Mouse (Mus musculus) stomach, embryonic 16.5 days (tissue): ENCODE measurements around the gene AI413582. TPM values are rescaled to one million over a fixed set of nuclear protein-coding genes. Genes with fewer than 3 reads are reported as not detected.

Experiments
- ATAC-seq: fragments of 200-750 bp; cut with Nextera tagmentation; 2 replicates; pipeline ENCODE4 v1.8.0; 2017; ENCODE audit warnings: moderate number of reproducible peaks, moderate TSS enrichment; ENCODE audit not compliant: insufficient read depth, low FRiP score
- H3K27ac ChIP-seq: fragments of 300-500 bp; sonication (generic); 2 replicates; pipeline ENCODE4 v1.5.1; 2014; ENCODE audit warnings: low read length
- H3K27me3 ChIP-seq: fragments of 300-500 bp; sonication (generic); 2 replicates; pipeline ENCODE4 v1.6.1; 2014; ENCODE audit warnings: low read length, control low read depth, mixed read lengths; ENCODE audit not compliant: control insufficient read depth, insufficient read depth
- H3K36me3 ChIP-seq: fragments of 300-500 bp; sonication (generic); 2 replicates; pipeline ENCODE4 v1.6.1; 2014; ENCODE audit warnings: low read length; ENCODE audit not compliant: control insufficient read depth, insufficient read depth
- H3K4me1 ChIP-seq: fragments of 300-500 bp; sonication (generic); 2 replicates; pipeline ENCODE4 v1.6.1; 2014; ENCODE audit warnings: low read length, control low read depth, mixed read lengths; ENCODE audit not compliant: control insufficient read depth, insufficient read depth
- H3K4me2 ChIP-seq: fragments of 300-500 bp; sonication (generic); 2 replicates; pipeline ENCODE4 v1.6.1; 2014; ENCODE audit warnings: low read depth, low read length, mixed read lengths
- H3K4me3 ChIP-seq: fragments of 300-500 bp; sonication (generic); replicated peaks from 2 replicates; pipeline ENCODE4 v1.5.1; 2014; ENCODE audit warnings: mild to moderate bottlenecking, low read length
- H3K9ac ChIP-seq: fragments of 300-500 bp; sonication (generic); 2 replicates; pipeline ENCODE4 v1.6.1; 2014; ENCODE audit warnings: low read length
- H3K9me3 ChIP-seq: fragments of 300-500 bp; sonication (generic); replicated peaks from 2 replicates; pipeline ENCODE4 v1.6.1; 2016; ENCODE audit warnings: low read length, control low read depth; ENCODE audit not compliant: control insufficient read depth
- WGBS: fragments of 180-500 bp; shearing (Covaris S2); extraction: QIAGEN DNeasy Blood & Tissue Kit; methylation state at CpG from one replicate; pipeline ENCODE4 v1.1.7; 2014; 5-methylcytosine and 5-hydroxymethylcytosine counted together
- polyA plus RNA-seq: library from polyadenylated mRNA; unstranded; fragments of >200 nt; fragmentation: Nextera tagmentation; extraction: Ambion mirVana; gene quantifications from 2 replicates; pipeline ENCODE4 v1.2.1, GENCODE M21; 2015

AI413582 gene
- polyA plus RNA-seq, 1 experiment from 2014 or later: 24.3 TPM

DNA sequence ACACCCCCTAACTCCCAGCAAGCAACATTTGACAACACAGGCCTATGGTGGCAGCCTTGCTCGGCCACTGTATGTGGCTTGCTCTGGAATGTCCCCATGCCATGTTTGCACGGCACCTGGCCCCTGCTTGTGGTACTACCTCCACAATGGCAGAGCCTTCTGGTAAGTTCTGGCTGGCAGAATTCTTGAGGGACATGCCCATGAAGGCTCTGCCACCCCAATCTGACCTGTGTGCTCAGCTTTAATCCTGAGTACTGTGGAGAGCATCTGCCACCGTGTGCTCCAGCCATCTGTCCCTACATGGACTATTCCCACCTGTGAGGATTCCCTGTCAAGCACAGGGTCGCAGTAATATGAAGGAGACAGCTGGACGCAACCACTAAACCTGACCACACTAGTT lies 35.3 kb upstream of the AI413582 start:
- H3K9ac ChIP-seq: no peak overlapping the region
- 64% methylated on average over 5 of the region's 5 CpGs for WGBS
- no peak overlapping the region for H3K27ac ChIP-seq
- no peak overlapping the region for H3K4me2 ChIP-seq
- peaks cover 13% of the 10 kb centered on the region; the same call in 1 of the 2 replicates for H3K4me1 ChIP-seq
- no peaks in the 10 kb centered on the region for H3K27me3 ChIP-seq
- no peak for ATAC-seq
- H3K9me3 ChIP-seq: no peaks in the 10 kb centered on the region
- H3K4me3 ChIP-seq: no peak overlapping the region
- peaks cover 6% of the 10 kb centered on the region; the same call in 1 of the 2 replicates for H3K36me3 ChIP-seq

DNA sequence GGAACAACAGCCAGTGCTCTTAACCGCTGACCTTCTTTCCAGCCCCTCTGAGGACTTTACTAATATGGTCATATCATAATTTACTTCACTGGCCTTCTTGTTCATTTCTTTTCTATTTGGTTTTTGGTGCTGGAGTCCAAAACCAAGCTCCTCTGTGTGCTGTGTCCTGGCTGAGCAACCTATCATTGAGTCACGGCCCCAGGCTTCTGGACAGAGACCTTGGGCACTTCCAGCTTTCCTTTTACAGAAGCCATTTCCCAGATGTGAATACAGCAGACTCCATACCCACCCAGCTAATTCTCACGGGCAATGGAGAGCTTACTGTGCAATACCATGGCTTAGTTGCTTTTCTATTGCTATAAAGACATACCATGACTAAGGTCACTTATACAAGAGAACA lies 34.7 kb upstream of the AI413582 start:
- no peak overlapping the region for H3K4me2 ChIP-seq
- WGBS: 76% methylated on average over 3 of the region's 3 CpGs
- no peaks in the 10 kb centered on the region for H3K27me3 ChIP-seq
- peaks cover 8% of the 10 kb centered on the region; the same call in 1 of the 2 replicates for H3K36me3 ChIP-seq
- no peaks in the 10 kb centered on the region for H3K9me3 ChIP-seq
- H3K27ac ChIP-seq: no peak overlapping the region
- no peak overlapping the region for H3K9ac ChIP-seq
- peaks cover 13% of the 10 kb centered on the region; the same call in 1 of the 2 replicates for H3K4me1 ChIP-seq
- no peak overlapping the region for H3K4me3 ChIP-seq
- no peak for ATAC-seq

DNA sequence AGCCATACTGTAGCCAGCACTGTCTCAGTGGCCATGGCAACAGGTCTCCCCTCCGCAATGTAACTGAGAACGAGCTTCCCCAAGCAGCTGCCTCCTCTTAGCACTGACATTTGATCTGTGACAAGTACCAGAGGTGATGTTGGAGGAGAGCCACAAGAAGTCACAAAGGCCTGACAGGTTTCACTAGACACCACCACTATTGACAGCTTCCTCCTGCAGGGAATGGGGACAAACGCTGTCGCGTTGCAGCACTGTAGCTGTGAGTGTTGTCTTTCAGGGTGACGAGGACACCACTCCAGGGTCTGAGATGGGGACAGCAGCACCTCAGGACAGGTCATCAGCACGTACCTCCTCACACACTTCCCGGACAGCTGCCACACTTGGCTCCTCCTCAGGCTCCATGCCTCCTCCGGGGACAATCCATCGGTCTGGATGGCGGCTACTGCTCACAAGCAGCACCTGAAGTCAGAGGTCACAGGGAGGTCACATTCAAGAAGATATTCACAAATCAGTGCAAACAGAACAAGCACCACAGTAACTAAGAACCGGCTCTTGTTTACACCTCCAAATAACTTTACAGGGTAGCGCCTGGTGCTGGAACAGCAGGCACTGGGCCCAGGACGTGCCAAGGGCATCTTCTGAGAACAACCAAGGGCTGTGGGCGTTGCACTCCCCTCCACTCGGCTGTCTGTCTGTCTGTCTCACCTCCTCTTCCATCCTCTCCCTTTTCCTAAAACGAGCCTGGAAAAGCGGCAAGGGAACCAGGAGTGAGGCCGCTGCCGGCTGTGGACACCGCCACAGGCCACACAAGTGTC lies 31.0 kb upstream of the AI413582 start:
- Histone ChIP-seq H3K9ac (no peak overlapping the region), H3K27ac (no peak overlapping the region), H3K4me3 (no peak overlapping the region), H3K27me3 (no peaks in the 10 kb centered on the region), H3K36me3 (peaks cover 16% of the 10 kb centered on the region; the same call in 1 of the 2 replicates), H3K4me1 (0 out of 2 replicates have a peak, but pooled peaks cover 4% of the 10 kb centered on the region), H3K9me3 (no peaks in the 10 kb centered on the region), H3K4me2 (no peak overlapping the region)
- WGBS: 65% methylated on average over 21 of the region's 21 CpGs
- no peak for ATAC-seq

DNA sequence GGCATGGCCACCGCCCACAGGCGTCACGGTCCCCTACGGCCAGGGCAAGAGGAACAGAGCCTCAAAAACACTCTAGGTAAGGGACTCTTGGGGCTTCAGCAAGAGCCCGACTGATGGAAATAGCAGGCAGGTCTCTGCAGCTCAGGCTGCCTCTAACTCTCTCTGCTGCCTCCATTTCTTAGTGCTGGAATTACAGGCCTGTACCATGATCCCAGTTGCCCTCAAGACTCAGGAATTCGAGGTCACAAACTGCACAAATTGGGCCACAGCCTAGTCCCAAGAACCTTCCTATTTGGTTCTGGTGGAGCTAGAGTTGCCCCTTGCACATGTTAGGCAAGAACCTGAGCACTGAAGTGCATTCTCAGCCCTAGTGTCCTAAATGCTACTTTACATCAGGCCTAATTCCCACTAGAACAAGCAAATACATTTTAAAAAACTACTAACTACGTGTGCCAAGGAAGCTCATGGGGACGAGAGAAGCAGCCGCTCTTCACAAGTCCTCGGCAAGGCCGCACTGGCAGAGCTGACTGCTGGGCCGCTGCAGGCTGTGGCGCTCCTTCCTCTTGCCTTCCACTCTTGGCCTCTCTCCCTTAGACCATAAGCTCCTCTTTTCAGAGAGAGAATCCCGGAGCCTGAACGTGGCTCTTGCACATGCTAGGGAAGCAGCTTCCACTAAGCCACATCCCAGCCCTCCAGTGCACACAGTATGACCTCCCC lies 30.3 kb upstream of the AI413582 start:
- Histone ChIP-seq H3K9me3 (no peaks in the 10 kb centered on the region), H3K4me2 (no peak overlapping the region), H3K27ac (no peak overlapping the region), H3K9ac (no peak overlapping the region), H3K27me3 (no peaks in the 10 kb centered on the region), H3K4me3 (no peak overlapping the region), H3K4me1 (no peaks in the 10 kb centered on the region), H3K36me3 (peaks cover 16% of the 10 kb centered on the region; the same call in 1 of the 2 replicates)
- WGBS: 87% methylated on average over 15 of the region's 15 CpGs
- no peak for ATAC-seq

DNA sequence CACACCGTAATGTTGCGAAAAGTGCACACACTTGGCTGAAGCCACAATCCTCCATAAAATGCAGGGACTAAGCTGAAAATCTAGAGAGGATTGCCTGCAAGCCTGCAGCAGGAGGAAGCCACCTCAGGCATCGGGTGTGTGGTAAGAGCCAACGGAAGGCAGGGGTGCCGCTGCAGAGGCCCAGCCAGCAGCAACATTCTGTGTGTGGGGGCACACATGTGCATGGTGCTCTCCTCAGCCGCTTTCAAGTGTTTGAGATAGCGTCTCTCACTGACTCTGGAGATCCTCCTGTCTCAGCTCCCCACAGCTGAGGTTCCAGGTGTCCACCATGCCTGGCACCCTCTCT lies 27.0 kb upstream of the AI413582 start:
- ATAC-seq: no peak
- Histone ChIP-seq H3K9ac (no peak overlapping the region), H3K4me3 (no peak overlapping the region), H3K4me1 (0 out of 2 replicates have a peak, but pooled peaks cover 5% of the 10 kb centered on the region), H3K4me2 (no peak overlapping the region), H3K36me3 (peaks cover 16% of the 10 kb centered on the region; the same call in 1 of the 2 replicates), H3K9me3 (no peaks in the 10 kb centered on the region), H3K27ac (no peak overlapping the region), H3K27me3 (no peaks in the 10 kb centered on the region)
- 94% methylated on average over 7 of the region's 7 CpGs for WGBS

DNA sequence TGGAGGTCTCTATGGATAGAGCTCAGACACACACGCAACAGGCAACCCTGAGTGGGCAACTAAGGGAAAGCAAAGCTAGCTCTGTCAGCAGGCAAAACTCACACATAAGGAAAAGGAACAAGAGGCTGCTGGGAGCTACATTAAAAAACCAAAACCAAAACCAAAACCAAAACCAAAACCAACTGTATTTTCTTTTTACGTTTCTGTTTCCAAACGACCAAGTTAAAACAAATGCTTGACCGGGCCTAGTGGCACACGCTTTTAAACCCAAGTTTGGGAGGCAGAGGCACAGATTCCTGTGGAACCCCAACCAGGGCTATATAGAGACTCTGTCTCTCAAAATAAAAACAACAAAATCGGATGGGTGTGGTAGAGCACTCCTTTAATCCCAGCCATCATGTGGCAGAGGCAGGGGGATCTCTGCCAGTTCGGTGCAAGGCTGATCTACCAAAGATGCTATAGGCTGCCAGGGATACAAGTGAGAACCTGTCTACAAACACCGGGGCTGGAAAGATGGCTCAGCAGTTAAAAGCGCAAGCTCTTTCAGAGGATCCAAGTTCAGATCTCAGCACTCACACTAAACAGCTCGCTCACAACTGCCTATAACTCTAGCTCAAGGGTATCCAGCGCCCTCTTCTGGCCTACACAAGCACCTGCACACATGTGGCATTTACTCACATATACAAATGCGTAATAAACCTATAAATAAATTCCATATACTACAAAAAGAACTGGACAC lies 26.4 kb upstream of the AI413582 start:
- Histone ChIP-seq H3K9ac (no peak overlapping the region), H3K4me3 (no peak overlapping the region), H3K4me1 (0 out of 2 replicates have a peak, but pooled peaks cover 5% of the 10 kb centered on the region), H3K27me3 (no peaks in the 10 kb centered on the region), H3K36me3 (peaks cover 16% of the 10 kb centered on the region; the same call in 1 of the 2 replicates), H3K9me3 (no peaks in the 10 kb centered on the region), H3K4me2 (no peak overlapping the region), H3K27ac (no peak overlapping the region)
- 88% methylated on average over 12 of the region's 12 CpGs for WGBS
- ATAC-seq: no peak

DNA sequence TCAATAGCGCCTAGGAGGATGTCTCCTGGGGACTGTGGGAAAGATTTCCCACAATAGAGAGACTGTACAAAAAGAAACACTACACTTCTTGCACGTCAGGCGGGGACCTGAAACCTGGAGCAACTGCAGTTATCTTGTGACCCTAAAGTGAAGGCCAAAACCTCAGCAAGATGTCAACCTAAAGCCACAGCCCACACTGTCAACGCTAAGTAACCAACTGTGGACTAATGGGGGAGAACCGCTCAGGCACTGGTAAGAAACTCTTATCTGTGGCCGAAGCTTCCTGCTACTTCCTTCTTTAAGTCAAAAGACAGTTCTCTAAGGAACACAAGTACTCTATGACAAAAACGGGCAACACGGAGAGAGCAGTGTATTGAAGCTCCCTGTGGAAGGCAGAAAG lies 22.7 kb upstream of the AI413582 start:
- Histone ChIP-seq H3K4me3 (no peak overlapping the region), H3K9ac (no peak overlapping the region), H3K4me1 (0 out of 2 replicates have a peak, but pooled peaks cover 5% of the 10 kb centered on the region), H3K36me3 (peaks cover 7% of the 10 kb centered on the region; the same call in 1 of the 2 replicates), H3K4me2 (no peak overlapping the region), H3K27me3 (no peaks in the 10 kb centered on the region), H3K27ac (no peak overlapping the region), H3K9me3 (no peaks in the 10 kb centered on the region)
- WGBS: 68% methylated on average over 8 of the region's 8 CpGs
- ATAC-seq: no peak

DNA sequence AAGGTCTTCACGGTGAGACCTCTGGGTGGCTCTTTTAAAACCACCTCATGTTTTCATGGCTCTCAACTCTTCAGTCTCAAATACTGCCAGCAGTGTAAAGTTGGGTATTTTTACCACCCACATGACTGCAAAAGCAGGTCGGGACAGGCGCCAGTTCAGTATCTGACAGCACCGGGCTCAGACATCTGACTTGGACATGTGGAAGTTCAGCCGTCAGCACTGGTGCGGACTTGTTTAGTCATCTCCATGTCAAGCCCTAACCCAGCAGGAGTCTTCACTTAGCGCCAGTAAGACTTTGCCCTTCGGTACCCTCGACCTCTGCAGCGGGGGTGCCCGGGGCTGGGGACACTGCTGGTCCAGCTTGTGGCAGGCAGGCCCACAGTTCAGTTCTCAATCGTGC lies 21.7 kb upstream of the AI413582 start:
- Histone ChIP-seq H3K9ac (no peak overlapping the region), H3K27ac (peak overlapping the region; percentile 27; the same call in 1 of the 2 replicates), H3K27me3 (no peaks in the 10 kb centered on the region), H3K4me1 (0 out of 2 replicates have a peak, but pooled peaks cover 5% of the 10 kb centered on the region), H3K4me3 (no peak overlapping the region), H3K36me3 (0 out of 2 replicates have a peak, but pooled peaks cover 1% of the 10 kb centered on the region), H3K4me2 (no peak overlapping the region), H3K9me3 (no peaks in the 10 kb centered on the region)
- WGBS: 84% methylated on average over 12 of the region's 12 CpGs
- no peak for ATAC-seq
